Mouse (Mus musculus) kidney, postnatal 0 days (tissue): ENCODE data around the gene Sft2d2. TPM values are rescaled to one million over a fixed set of nuclear protein-coding genes. Genes with fewer than 3 reads are reported as not detected.
A peak's percentile ranks its signal among the peaks of the same experiment; 100 is the strongest.

Experiments
- ATAC-seq: fragments of 200-750 bp; cut with Nextera tagmentation; replicated peaks from 2 replicates; pipeline ENCODE4 v1.8.0; 2017; ENCODE audit warnings: low read depth, moderate number of reproducible peaks, moderate TSS enrichment, moderate library complexity; ENCODE audit not compliant: low FRiP score
- DNase-seq: peaks from one replicate; pipeline ENCODE4 v3.0.0-alpha.2; 2016; ENCODE audit warnings: low spot score
- H3K27ac ChIP-seq: fragments of 300-500 bp; sonication (generic); 2 replicates; pipeline ENCODE4 v1.5.1; 2014; ENCODE audit warnings: mild to moderate bottlenecking
- H3K27me3 ChIP-seq: fragments of 300-500 bp; sonication (generic); 2 replicates; pipeline ENCODE4 v1.6.1; 2014; ENCODE audit warnings: low read length, mixed read lengths; ENCODE audit not compliant: insufficient read depth
- H3K36me3 ChIP-seq: fragments of 300-500 bp; sonication (generic); 2 replicates; pipeline ENCODE4 v1.6.1; 2014; ENCODE audit warnings: low read length, mixed read lengths; ENCODE audit not compliant: insufficient read depth
- H3K4me1 ChIP-seq: fragments of 300-500 bp; sonication (generic); replicated peaks from 2 replicates; pipeline ENCODE4 v1.6.1; 2014; ENCODE audit warnings: antibody characterized with exemption, low read length, mixed read lengths; ENCODE audit not compliant: insufficient read depth
- H3K4me2 ChIP-seq: fragments of 300-500 bp; sonication (generic); 2 replicates; pipeline ENCODE4 v1.6.1; 2014; ENCODE audit warnings: mild to moderate bottlenecking, low read length, moderate library complexity, mixed read lengths
- H3K4me3 ChIP-seq: fragments of 300-500 bp; sonication (generic); replicated peaks from 2 replicates; pipeline ENCODE4 v1.5.1; 2014; ENCODE audit warnings: low read depth, low read length
- H3K9ac ChIP-seq: fragments of 300-500 bp; sonication (generic); 2 replicates; pipeline ENCODE4 v1.6.1; 2014; ENCODE audit warnings: low read depth, low read length
- H3K9me3 ChIP-seq: fragments of 300-500 bp; sonication (generic); replicated peaks from 2 replicates; pipeline ENCODE4 v1.6.1; 2016; ENCODE audit warnings: low read length, inconsistent platforms, mixed read lengths
- CTCF ChIP-seq: IDR thresholded peaks from 2 replicates; pipeline ENCODE4 v1.5.1; 2016; ENCODE audit warnings: antibody characterized with exemption, low read depth, mild to moderate bottlenecking, moderate library complexity
- WGBS: fragments of 180-500 bp; shearing (Covaris S2); extraction: QIAGEN DNeasy Blood & Tissue Kit; methylation state at CpG from one replicate; pipeline ENCODE4 v1.1.7; 2014; 5-methylcytosine and 5-hydroxymethylcytosine counted together
- polyA plus RNA-seq: library from polyadenylated mRNA; unstranded; fragments of >200 nt; fragmentation: Nextera tagmentation; extraction: Ambion mirVana; gene quantifications from 2 replicates; pipeline ENCODE4 v1.2.1, GENCODE M21; 2015

The Sft2d2 gene
- polyA plus RNA-seq, 1 experiment from 2014 or later: 21.2 TPM

- no peak for TF ChIP-seq CTCF
- DNase-seq (no peak), ATAC-seq (no peak)
- Histone ChIP-seq H3K4me3 (no peak overlapping the region), H3K27ac (no peak overlapping the region), H3K36me3 (no peaks in the 10 kb centered on the region), H3K9me3 (no peaks in the 10 kb centered on the region), H3K4me1 (no peaks in the 10 kb centered on the region), H3K9ac (no peak overlapping the region), H3K27me3 (no peaks in the 10 kb centered on the region), H3K4me2 (no peak overlapping the region)
- WGBS: 54% methylated on average over 5 of the region's 5 CpGs
These were observed 61.0 kb downstream of the Sft2d2 start for GRCm38 (mm10) chr1:165133279-165133678.

GRCm38 (mm10) chr1:165132187-165132877, 61.9 kb downstream of the Sft2d2 start:
- H3K4me2 ChIP-seq: no peak overlapping the region
- H3K9me3 ChIP-seq: no peaks in the 10 kb centered on the region
- no peaks in the 10 kb centered on the region for H3K36me3 ChIP-seq
- H3K9ac ChIP-seq: no peak overlapping the region
- H3K27me3 ChIP-seq: no peaks in the 10 kb centered on the region
- DNase-seq (peak; percentile 71), ATAC-seq (no peak)
- H3K4me1 ChIP-seq: no peaks in the 10 kb centered on the region
- no peak overlapping the region for H3K27ac ChIP-seq
- 73% methylated on average over 14 of the region's 14 CpGs for WGBS
- TF ChIP-seq CTCF: peak; percentile 87
- no peak overlapping the region for H3K4me3 ChIP-seq

GRCm38 (mm10) chr1:165129573-165129972, 64.7 kb downstream of the Sft2d2 start:
- Histone ChIP-seq H3K4me1 (no peaks in the 10 kb centered on the region), H3K9me3 (no peaks in the 10 kb centered on the region), H3K9ac (no peak overlapping the region), H3K4me3 (no peak overlapping the region), H3K27me3 (no peaks in the 10 kb centered on the region), H3K4me2 (no peak overlapping the region), H3K27ac (no peak overlapping the region), H3K36me3 (no peaks in the 10 kb centered on the region)
- WGBS: 66% methylated on average over 5 of the region's 5 CpGs
- TF ChIP-seq CTCF: no peak
- DNase-seq (no peak), ATAC-seq (no peak)

Other genes with a start within 250 kb of the Sft2d2 start
- gene Tbx19, start 33.7 kb downstream of the Sft2d2 start, polyA plus RNA-seq: not detected in 2 replicates
- 100 and 103 TPM in 2 replicates for gene Tiprl, start 42.6 kb upstream of the Sft2d2 start, polyA plus RNA-seq
- gene Gpr161, start 101.4 kb upstream of the Sft2d2 start, polyA plus RNA-seq: 0.87 and 0.94 TPM in 2 replicates